Mouse (Mus musculus) megakaryocyte-erythroid progenitor cell, adult 5 weeks (primary cell): Measurements from ENCODE around the gene Slc1a4. TPM values are rescaled to one million over a fixed set of nuclear protein-coding genes. Genes with fewer than 3 reads are reported as not detected.

Source experiments
- polyA plus RNA-seq: library from polyadenylated mRNA; stranded (reverse); fragments of >175 nt; gene quantifications from 2 replicates; pipeline ENCODE4 v1.2.3, GENCODE M21; 2012

Slc1a4 gene
- 0.60 and 0.91 TPM in 2 replicates for polyA plus RNA-seq

GRCm38 (mm10) chr11:20332561-20333514, at the start of gene Slc1a4:
Gene Slc1a4, minus strand, starts transcription at chr11:20332713.

Other genes with a start within 250 kb of the Slc1a4 start
- 82.8 and 84.5 TPM in 2 replicates for gene Actr2, start 219.8 kb downstream of the Slc1a4 start, polyA plus RNA-seq
- gene Rab1a, start 131.3 kb downstream of the Slc1a4 start, polyA plus RNA-seq = 32.0 and 36.0 TPM in 2 replicates
- gene Cep68, start 83.3 kb downstream of the Slc1a4 start, polyA plus RNA-seq = 20.9 and 21.0 TPM in 2 replicates
- gene Sertad2, start 210.5 kb upstream of the Slc1a4 start, polyA plus RNA-seq = 28.8 and 29.9 TPM in 2 replicates